Mouse (Mus musculus) bone marrow macrophage, adult 2 months (primary cell): ENCODE measurements around the gene Olfr1387.

Source experiments
- CTCF ChIP-seq: IDR thresholded peaks from 2 replicates; pipeline ENCODE4 v1.5.1; 2012; ENCODE audit warnings: low read depth, mild to moderate bottlenecking, low read length, moderate library complexity
- POLR2A ChIP-seq: IDR thresholded peaks from 2 replicates; pipeline ENCODE4 v1.6.1; 2012; ENCODE audit warnings: mild to moderate bottlenecking, low read depth, low read length, borderline replicate concordance

DNA sequence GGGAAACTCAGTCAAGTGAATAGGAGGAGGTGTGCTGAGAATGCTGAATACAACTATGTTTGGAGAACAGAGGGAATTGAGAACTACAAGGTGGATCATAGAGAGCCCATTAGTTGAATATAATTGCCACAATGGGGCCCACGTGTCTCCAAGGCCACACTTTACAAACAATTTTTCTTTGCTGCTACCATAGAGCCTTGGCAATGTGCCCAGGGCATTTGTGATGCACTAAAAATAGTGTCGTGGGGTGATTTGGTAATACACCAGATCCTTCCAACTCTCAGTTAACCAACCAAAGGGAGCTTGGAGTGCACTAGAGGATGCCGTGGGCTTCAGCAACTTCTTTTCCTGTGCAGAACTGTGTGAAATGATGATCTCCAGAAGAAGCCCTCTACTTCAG is 18.7 kb upstream of the Olfr1387 start, which contains the start of gene Olfr1388:
- no peak for TF ChIP-seq CTCF
- TF ChIP-seq POLR2A = no peak
